Mouse (Mus musculus): ENCODE measurements around the gene Gm10217. TPM values are rescaled to one million over a fixed set of nuclear protein-coding genes. Genes with fewer than 3 reads are reported as not detected.

Gene Gm10217
- total RNA-seq (2023) = not detected

GRCm38 (mm10) chr8:9863951-9864350 is at the start of gene Gm10217:
Gene Gm10217 (plus strand): TSS chr8:9864251.

Other genes starting within 250 kb of the Gm10217 start
- gene Fam155a, start 93.1 kb upstream of the Gm10217 start, total RNA-seq (2023) = not detected
- gene Lig4, start 113.4 kb downstream of the Gm10217 start, total RNA-seq (2023) = 2.7 TPM
- 15.2 TPM for gene Abhd13, start 113.5 kb downstream of the Gm10217 start, total RNA-seq (2023)
- 2.0 TPM for gene Tnfsf13b, start 142.2 kb downstream of the Gm10217 start, total RNA-seq (2023)